Mouse (Mus musculus) layer of hippocampus, adult 11-12 months (tissue): ENCODE measurements around the gene Defb39.

ENCODE experiments used
- DNase-seq: peaks from one replicate; pipeline ENCODE4 v3.0.0; 2022; ENCODE audit warnings: low spot score

The Defb39 gene

DNA sequence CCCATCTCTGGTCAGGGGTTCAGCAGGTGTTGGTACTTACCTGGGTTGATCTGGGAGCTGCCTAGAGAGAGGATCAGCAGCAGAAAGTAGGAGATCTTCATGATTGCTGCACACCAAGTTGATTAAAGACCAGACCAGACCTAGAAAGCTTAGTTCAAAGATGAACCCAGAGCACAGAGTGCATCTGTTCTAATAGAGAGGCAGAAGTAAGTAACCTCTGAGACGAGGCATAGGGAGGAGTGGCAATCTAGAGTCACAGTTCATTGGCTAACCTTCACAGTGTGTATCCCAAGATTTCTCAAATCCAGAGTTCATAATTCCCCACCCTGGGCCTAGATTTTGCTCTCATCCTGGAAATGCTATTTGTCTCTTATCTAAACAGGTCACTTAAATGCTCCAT lies at the start of gene Defb39:
Defb39 (minus strand) TSS at position 101 of the 400 bp plus-strand sequence.
- no peak for DNase-seq

DNA sequence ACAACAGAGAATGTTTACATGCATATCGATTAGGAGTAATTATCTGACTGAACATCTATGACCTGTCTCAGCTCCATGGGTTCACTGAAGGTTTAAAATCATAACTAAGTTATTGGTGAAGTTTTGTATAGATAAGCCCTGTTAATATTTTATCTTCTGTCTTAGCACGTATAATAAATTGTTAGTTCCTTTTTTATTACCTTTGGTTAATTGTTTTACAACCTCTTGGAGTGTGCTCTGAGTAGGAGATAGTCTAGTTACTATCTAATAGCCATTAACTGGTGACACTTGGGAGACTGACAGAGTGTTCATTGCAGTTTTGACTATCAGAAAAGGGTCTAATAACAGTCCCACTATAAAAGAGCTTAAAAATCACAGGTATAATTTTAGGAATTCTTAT lies 1.4 kb upstream of the Defb39 start:
- no peak for DNase-seq

DNA sequence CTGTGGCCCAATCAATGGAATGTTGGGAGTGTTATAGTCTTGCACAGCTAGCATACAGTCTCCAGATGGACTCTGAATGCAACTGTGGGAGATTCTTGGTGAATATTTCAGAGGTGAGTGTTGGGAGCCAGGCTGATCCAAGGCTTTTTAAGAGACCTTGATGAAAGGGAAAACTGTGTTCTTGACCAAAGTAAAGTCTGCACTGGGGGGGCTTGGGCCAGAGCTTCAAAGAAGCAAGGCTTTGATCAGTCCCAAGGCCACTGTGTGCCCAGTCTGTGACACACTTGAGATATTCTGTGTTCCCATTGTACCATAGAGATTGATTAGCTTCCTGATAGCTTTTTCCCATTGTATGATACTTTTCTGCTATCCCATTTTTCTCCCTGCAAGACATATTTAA lies 1.7 kb downstream of the Defb39 start:
- no peak for DNase-seq

DNA sequence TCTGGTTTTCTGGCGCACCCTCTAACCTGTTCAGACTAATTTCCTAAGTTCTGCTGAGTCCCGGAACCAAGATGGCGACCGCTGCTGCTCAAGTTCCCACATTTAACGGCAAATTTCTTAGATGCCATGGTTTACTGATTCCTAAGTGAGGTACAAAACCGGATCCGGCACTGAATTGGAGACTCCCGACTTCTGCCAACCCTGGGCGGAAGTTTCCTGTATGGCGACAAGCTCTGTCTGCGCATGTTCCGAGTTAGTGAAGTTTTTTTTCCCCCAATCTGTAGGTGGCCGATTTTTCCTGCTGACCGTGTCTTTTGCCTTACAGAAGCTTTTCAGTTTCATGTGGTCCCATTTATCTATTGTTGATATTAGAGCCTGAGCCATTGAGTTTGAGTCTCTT lies 19.4 kb downstream of the Defb39 start:
- no peak for DNase-seq

DNA sequence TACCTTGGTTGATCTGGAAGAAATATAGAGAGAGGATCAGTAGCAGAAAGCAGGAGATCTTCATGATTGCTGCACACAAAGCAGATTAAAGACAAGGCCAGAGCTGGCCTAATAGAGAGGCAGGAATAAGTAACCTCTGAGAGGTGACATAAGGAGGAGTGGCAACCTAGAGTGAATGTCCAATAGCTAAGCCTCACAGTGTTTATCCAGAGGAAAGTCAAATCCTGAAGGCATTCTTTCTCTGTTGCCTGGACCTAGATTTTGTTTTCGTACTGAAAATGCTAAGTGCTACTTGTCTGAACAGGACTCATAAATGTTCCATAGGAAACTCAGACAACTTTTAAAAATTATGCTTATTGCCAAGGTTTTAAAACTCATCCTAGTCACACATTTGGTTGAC lies 38.1 kb downstream of the Defb39 start, which contains the start of gene Defb38:
Defb38 (minus strand) TSS at position 101 of the 400 bp plus-strand sequence.
- no peak for DNase-seq
